Mouse (Mus musculus) kidney, postnatal 0 days (tissue): ENCODE measurements around the gene Dnmt1. TPM values are rescaled to one million over a fixed set of nuclear protein-coding genes. Genes with fewer than 3 reads are reported as not detected.

Experiments
- ATAC-seq: fragments of 200-750 bp; cut with Nextera tagmentation; replicated peaks from 2 replicates; pipeline ENCODE4 v1.8.0; 2017; ENCODE audit warnings: low read depth, moderate number of reproducible peaks, moderate TSS enrichment, moderate library complexity; ENCODE audit not compliant: low FRiP score
- DNase-seq: peaks from one replicate; pipeline ENCODE4 v3.0.0-alpha.2; 2016; ENCODE audit warnings: low spot score
- H3K27ac ChIP-seq: fragments of 300-500 bp; sonication (generic); 2 replicates; pipeline ENCODE4 v1.5.1; 2014; ENCODE audit warnings: mild to moderate bottlenecking
- H3K27me3 ChIP-seq: fragments of 300-500 bp; sonication (generic); 2 replicates; pipeline ENCODE4 v1.6.1; 2014; ENCODE audit warnings: low read length, mixed read lengths; ENCODE audit not compliant: insufficient read depth
- H3K36me3 ChIP-seq: fragments of 300-500 bp; sonication (generic); 2 replicates; pipeline ENCODE4 v1.6.1; 2014; ENCODE audit warnings: low read length, mixed read lengths; ENCODE audit not compliant: insufficient read depth
- H3K4me1 ChIP-seq: fragments of 300-500 bp; sonication (generic); replicated peaks from 2 replicates; pipeline ENCODE4 v1.6.1; 2014; ENCODE audit warnings: antibody characterized with exemption, low read length, mixed read lengths; ENCODE audit not compliant: insufficient read depth
- H3K4me2 ChIP-seq: fragments of 300-500 bp; sonication (generic); 2 replicates; pipeline ENCODE4 v1.6.1; 2014; ENCODE audit warnings: mild to moderate bottlenecking, low read length, moderate library complexity, mixed read lengths
- H3K4me3 ChIP-seq: fragments of 300-500 bp; sonication (generic); replicated peaks from 2 replicates; pipeline ENCODE4 v1.5.1; 2014; ENCODE audit warnings: low read depth, low read length
- H3K9ac ChIP-seq: fragments of 300-500 bp; sonication (generic); 2 replicates; pipeline ENCODE4 v1.6.1; 2014; ENCODE audit warnings: low read depth, low read length
- H3K9me3 ChIP-seq: fragments of 300-500 bp; sonication (generic); replicated peaks from 2 replicates; pipeline ENCODE4 v1.6.1; 2016; ENCODE audit warnings: low read length, inconsistent platforms, mixed read lengths
- CTCF ChIP-seq: IDR thresholded peaks from 2 replicates; pipeline ENCODE4 v1.5.1; 2016; ENCODE audit warnings: antibody characterized with exemption, low read depth, mild to moderate bottlenecking, moderate library complexity
- WGBS: fragments of 180-500 bp; shearing (Covaris S2); extraction: QIAGEN DNeasy Blood & Tissue Kit; methylation state at CpG from one replicate; pipeline ENCODE4 v1.1.7; 2014; 5-methylcytosine and 5-hydroxymethylcytosine counted together
- polyA plus RNA-seq: library from polyadenylated mRNA; unstranded; fragments of >200 nt; fragmentation: Nextera tagmentation; extraction: Ambion mirVana; gene quantifications from 2 replicates; pipeline ENCODE4 v1.2.1, GENCODE M21; 2015

Gene Dnmt1
- polyA plus RNA-seq, 1 experiment from 2014 or later, result 34.1 TPM

DNA sequence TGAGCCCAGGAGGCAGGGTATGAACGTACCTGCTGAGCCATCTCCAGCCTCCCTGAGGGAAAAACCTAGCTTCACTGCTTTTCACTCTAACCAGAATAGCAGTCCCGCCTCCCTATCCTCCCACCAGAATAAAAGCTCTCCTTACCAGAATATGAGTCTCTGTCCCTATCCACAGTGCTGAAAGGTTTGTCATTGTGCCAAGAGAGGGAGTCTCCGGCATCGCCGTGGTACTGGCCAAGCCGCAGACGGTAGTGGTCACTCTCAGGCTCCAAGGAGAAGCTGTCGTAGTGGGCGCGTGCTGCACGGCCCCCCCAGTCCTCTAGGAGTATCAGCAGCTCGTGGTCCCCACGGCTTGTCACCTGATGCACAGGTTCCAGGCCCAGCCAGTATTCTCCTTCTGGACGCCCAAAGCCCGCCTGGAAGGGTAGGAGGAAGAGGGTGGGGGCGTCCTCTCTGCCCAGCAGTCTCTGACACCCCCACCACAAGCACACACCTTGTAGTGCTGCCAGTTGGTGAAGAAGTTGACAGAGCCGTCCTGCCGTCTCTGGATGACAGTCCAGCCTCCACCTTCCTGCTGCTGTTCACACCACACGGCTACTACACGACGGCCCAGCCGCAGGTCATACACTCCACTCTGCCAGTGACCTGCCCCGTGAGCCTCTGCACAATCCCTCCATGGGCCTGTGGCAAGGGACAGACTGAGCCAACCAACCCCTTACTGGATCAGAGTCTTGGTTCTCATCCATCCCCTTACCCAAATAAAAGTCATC lies 84.5 kb downstream of the Dnmt1 start:
- WGBS, result 60% methylated on average over 23 of the region's 23 CpGs
- no peak for TF ChIP-seq CTCF
- ATAC-seq (no peak), DNase-seq (peak; percentile 29)
- Histone ChIP-seq H3K4me1 (no peaks in the 10 kb centered on the region), H3K4me2 (no peak overlapping the region), H3K9me3 (no peaks in the 10 kb centered on the region), H3K36me3 (peaks cover 15% of the 10 kb centered on the region; the same call in 1 of the 2 replicates), H3K27ac (no peak overlapping the region), H3K4me3 (no peak overlapping the region), H3K9ac (0 out of 2 replicates have a peak overlapping the region, but pooled peaks have one; percentile 35), H3K27me3 (no peaks in the 10 kb centered on the region)

GRCm38 (mm10) chr9:20873521-20873920 lies 86.2 kb downstream of the Dnmt1 start:
- Histone ChIP-seq H3K4me2 (no peak overlapping the region), H3K27ac (no peak overlapping the region), H3K27me3 (no peaks in the 10 kb centered on the region), H3K4me1 (no peaks in the 10 kb centered on the region; the same call in 1 of the 2 replicates), H3K36me3 (peaks cover 18% of the 10 kb centered on the region; the same call in 1 of the 2 replicates), H3K9me3 (no peaks in the 10 kb centered on the region), H3K4me3 (no peak overlapping the region), H3K9ac (no peak overlapping the region)
- no peak for ATAC-seq
- no peak for TF ChIP-seq CTCF
- DNase-seq, result no peak
- 81% methylated on average over 12 of the region's 12 CpGs for WGBS

- no peak for ATAC-seq
- WGBS, result 83% methylated on average over 10 of the region's 10 CpGs
- no peaks in the 10 kb centered on the region; the same call in 1 of the 2 replicates for H3K4me1 ChIP-seq
- no peak overlapping the region for H3K4me3 ChIP-seq
- no peak overlapping the region for H3K4me2 ChIP-seq
- DNase-seq, result no peak
- H3K27me3 ChIP-seq, result no peaks in the 10 kb centered on the region
- H3K36me3 ChIP-seq, result peaks cover 18% of the 10 kb centered on the region; the same call in 1 of the 2 replicates
- H3K9me3 ChIP-seq, result no peaks in the 10 kb centered on the region
- no peak for TF ChIP-seq CTCF
- no peak overlapping the region for H3K9ac ChIP-seq
- no peak overlapping the region for H3K27ac ChIP-seq
These were observed 86.7 kb downstream of the Dnmt1 start for GRCm38 (mm10) chr9:20872991-20873390.

DNA sequence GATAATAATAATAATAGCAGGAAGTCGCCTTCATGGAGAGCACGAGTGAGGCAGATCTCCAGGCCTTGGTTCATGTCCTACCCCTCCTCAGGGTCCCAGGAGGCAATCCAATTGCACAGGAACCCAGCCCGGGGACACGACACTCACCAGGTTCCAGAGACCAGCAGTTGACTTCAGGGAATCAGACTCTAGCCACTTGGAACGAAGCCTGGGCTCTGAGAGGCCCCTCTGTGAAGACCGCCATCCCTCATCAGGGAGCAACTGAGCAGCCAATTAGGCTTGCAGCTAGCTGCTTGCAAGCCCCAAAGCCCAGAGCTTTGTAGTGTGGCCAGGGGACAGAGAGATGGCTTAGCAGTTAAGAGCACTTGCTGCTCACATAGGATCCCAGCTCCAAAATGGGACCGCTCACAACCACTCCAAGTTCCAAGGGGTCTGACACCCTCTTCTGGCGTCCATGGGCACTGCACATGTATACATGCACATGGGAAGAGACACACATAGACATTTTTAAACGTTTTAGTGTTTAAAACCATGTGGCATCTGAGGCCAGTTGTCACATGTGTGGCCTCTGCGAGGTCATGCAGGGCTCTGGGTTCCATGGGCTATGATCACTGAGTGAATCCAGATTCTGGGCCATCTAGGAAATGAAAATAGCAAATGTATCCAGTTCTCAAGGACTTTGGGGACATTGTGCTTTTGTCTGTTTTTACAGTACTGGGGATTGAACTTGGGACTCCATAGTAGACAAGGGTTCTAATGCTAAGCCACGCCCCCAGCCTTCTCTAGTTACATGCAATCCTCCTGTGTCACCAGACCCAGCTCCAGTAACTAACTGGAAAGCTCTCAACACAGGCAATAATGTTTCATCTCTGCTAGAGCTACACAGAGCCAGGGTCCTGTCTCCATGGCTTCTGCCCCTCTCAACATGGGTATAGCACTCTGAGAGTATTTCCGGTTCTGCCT lies 89.2 kb downstream of the Dnmt1 start:
- H3K9ac ChIP-seq, result no peak overlapping the region
- DNase-seq, result no peak
- TF ChIP-seq CTCF, result peak; percentile 21; the same call in 1 of the 2 replicates
- H3K27ac ChIP-seq, result no peak overlapping the region
- no peak overlapping the region for H3K4me3 ChIP-seq
- 82% methylated on average over 12 of the region's 12 CpGs for WGBS
- no peak overlapping the region for H3K4me2 ChIP-seq
- no peaks in the 10 kb centered on the region for H3K9me3 ChIP-seq
- no peaks in the 10 kb centered on the region; the same call in 1 of the 2 replicates for H3K4me1 ChIP-seq
- H3K36me3 ChIP-seq, result peaks cover 18% of the 10 kb centered on the region; the same call in 1 of the 2 replicates
- no peaks in the 10 kb centered on the region for H3K27me3 ChIP-seq
- no peak for ATAC-seq

- no peak for ATAC-seq
- peaks cover 18% of the 10 kb centered on the region; the same call in 1 of the 2 replicates for H3K36me3 ChIP-seq
- DNase-seq, result peak; percentile 18
- H3K27ac ChIP-seq, result no peak overlapping the region
- no peak for TF ChIP-seq CTCF
- peak overlapping the region; percentile 58 for H3K4me3 ChIP-seq
- H3K4me1 ChIP-seq, result no peaks in the 10 kb centered on the region; the same call in 1 of the 2 replicates
- H3K9ac ChIP-seq, result peak overlapping the region; percentile 58
- peak overlapping the region; percentile 82 for H3K4me2 ChIP-seq
- H3K9me3 ChIP-seq, result no peaks in the 10 kb centered on the region
- WGBS, result 2% methylated on average over 19 of the region's 19 CpGs
- no peaks in the 10 kb centered on the region for H3K27me3 ChIP-seq
These were observed 90.4 kb downstream of the Dnmt1 start for GRCm38 (mm10) chr9:20869246-20869645.

- Histone ChIP-seq H3K9ac (peak within 1 kb of the TSS; percentile 58), H3K27ac (no peak within 1 kb of the TSS), H3K9me3 (no peaks in the 10 kb centered on the region), H3K4me3 (peak within 1 kb of the TSS; percentile 58), H3K36me3 (peaks cover 17% of the 10 kb centered on the region; the same call in 1 of the 2 replicates), H3K27me3 (no peaks in the 10 kb centered on the region), H3K4me2 (peak within 1 kb of the TSS; percentile 82), H3K4me1 (no peaks in the 10 kb centered on the region; the same call in 1 of the 2 replicates)
- ATAC-seq (peak; percentile 65), DNase-seq (peak; percentile 53)
- 4% methylated on average over 53 of the region's 53 CpGs for WGBS
- TF ChIP-seq CTCF, result no peak
These were observed 91.2 kb downstream of the Dnmt1 start, which contains the start of gene A230050P20Rik for GRCm38 (mm10) chr9:20868448-20869001. TSS of gene A230050P20Rik (plus strand) at chr9:20868642.
